Mouse (Mus musculus) stomach, postnatal 0 days (tissue): ENCODE data around the gene Mbnl3. TPM values are rescaled to one million over a fixed set of nuclear protein-coding genes. Genes with fewer than 3 reads are reported as not detected.

Experiments
- ATAC-seq: fragments of 200-750 bp; cut with Nextera tagmentation; 2 replicates; pipeline ENCODE4 v1.8.0; 2017; ENCODE audit not compliant: low FRiP score, low TSS enrichment
- DNase-seq: peaks from one replicate; pipeline ENCODE4 v3.0.0-alpha.2; 2016; ENCODE audit warnings: low spot score
- H3K27ac ChIP-seq: fragments of 300-500 bp; sonication (generic); replicated peaks from 2 replicates; pipeline ENCODE4 v1.5.1; 2014; ENCODE audit warnings: mild to moderate bottlenecking, control low read depth
- H3K27me3 ChIP-seq: fragments of 300-500 bp; sonication (generic); 2 replicates; pipeline ENCODE4 v1.6.1; 2014; ENCODE audit warnings: low read length; ENCODE audit not compliant: control insufficient read depth, insufficient read depth
- H3K36me3 ChIP-seq: fragments of 300-500 bp; sonication (generic); 2 replicates; pipeline ENCODE4 v1.6.1; 2014; ENCODE audit warnings: low read length, mixed read lengths; ENCODE audit not compliant: control insufficient read depth, insufficient read depth
- H3K4me1 ChIP-seq: fragments of 300-500 bp; sonication (generic); replicated peaks from 2 replicates; pipeline ENCODE4 v1.6.1; 2014; ENCODE audit warnings: antibody characterized with exemption; ENCODE audit not compliant: control insufficient read depth, insufficient read depth
- H3K4me2 ChIP-seq: fragments of 300-500 bp; sonication (generic); replicated peaks from 2 replicates; pipeline ENCODE4 v1.6.1; 2014; ENCODE audit warnings: low read depth, mild to moderate bottlenecking, control low read depth, moderate library complexity
- H3K4me3 ChIP-seq: fragments of 300-500 bp; sonication (generic); 2 replicates; pipeline ENCODE4 v1.5.1; 2014; ENCODE audit warnings: low read depth, low read length, control low read depth
- H3K9ac ChIP-seq: fragments of 300-500 bp; sonication (generic); 2 replicates; pipeline ENCODE4 v1.6.1; 2014; ENCODE audit warnings: mild to moderate bottlenecking, low read length, control low read depth, mixed read lengths
- H3K9me3 ChIP-seq: fragments of 300-500 bp; sonication (generic); 2 replicates; pipeline ENCODE4 v1.6.1; 2016; ENCODE audit warnings: low read length; ENCODE audit not compliant: control insufficient read depth
- CTCF ChIP-seq: IDR thresholded peaks from 2 replicates; pipeline ENCODE4 v1.5.1; 2016; ENCODE audit warnings: antibody characterized with exemption, low read depth, mild to moderate bottlenecking, moderate library complexity
- EP300 ChIP-seq: optimal IDR thresholded peaks from 2 replicates; pipeline ENCODE3; 2016; ENCODE audit warnings: antibody characterized with exemption
- WGBS: fragments of 180-500 bp; shearing (Covaris S2); extraction: QIAGEN DNeasy Blood & Tissue Kit; methylation state at CpG from one replicate; pipeline ENCODE4 v1.1.7; 2014; 5-methylcytosine and 5-hydroxymethylcytosine counted together
- microRNA-seq: library from miRNA; unstranded; fragments of <30 nt; microRNA quantifications from one replicate; pipeline ENCODE4, GENCODE M21; 2016
- polyA plus RNA-seq: library from polyadenylated mRNA; unstranded; fragments of >200 nt; fragmentation: Nextera tagmentation; extraction: Ambion mirVana; gene quantifications from 2 replicates; pipeline ENCODE4 v1.2.1, GENCODE M21; 2015

The Mbnl3 gene
- polyA plus RNA-seq, 1 experiment from 2014 or later, result 6.2 TPM

- WGBS, result 19% methylated on average over 3 of the region's 3 CpGs
- H3K4me1 ChIP-seq, result no peaks in the 10 kb centered on the region
- no peak overlapping the region for H3K4me2 ChIP-seq
- DNase-seq (no peak), ATAC-seq (no peak)
- H3K27me3 ChIP-seq, result no peaks in the 10 kb centered on the region
- no peaks in the 10 kb centered on the region for H3K9me3 ChIP-seq
- TF ChIP-seq CTCF, result no peak
- TF ChIP-seq EP300, result no peak
- H3K36me3 ChIP-seq, result no peaks in the 10 kb centered on the region
- H3K4me3 ChIP-seq, result no peak overlapping the region
- H3K9ac ChIP-seq, result no peak overlapping the region
- no peak overlapping the region for H3K27ac ChIP-seq
These were observed 66.3 kb downstream of the Mbnl3 start for GRCm38 (mm10) chrX:51140055-51140454.

- Histone ChIP-seq H3K4me2 (no peak overlapping the region), H3K36me3 (no peaks in the 10 kb centered on the region), H3K9ac (no peak overlapping the region), H3K9me3 (no peaks in the 10 kb centered on the region), H3K4me1 (no peaks in the 10 kb centered on the region), H3K27ac (no peak overlapping the region), H3K4me3 (no peak overlapping the region), H3K27me3 (no peaks in the 10 kb centered on the region)
- TF ChIP-seq CTCF (no peak), EP300 (no peak)
- 59% methylated on average over 3 of the region's 3 CpGs for WGBS
- DNase-seq (no peak), ATAC-seq (no peak)
These were observed 75.0 kb downstream of the Mbnl3 start for GRCm38 (mm10) chrX:51131325-51131724.

GRCm38 (mm10) chrX:51102748-51103147 lies 103.6 kb downstream of the Mbnl3 start:
- Histone ChIP-seq H3K4me2 (no peak overlapping the region), H3K4me3 (no peak overlapping the region), H3K9me3 (no peaks in the 10 kb centered on the region), H3K27ac (no peak overlapping the region), H3K36me3 (no peaks in the 10 kb centered on the region), H3K9ac (no peak overlapping the region), H3K27me3 (no peaks in the 10 kb centered on the region), H3K4me1 (no peaks in the 10 kb centered on the region)
- DNase-seq (peak; percentile 12), ATAC-seq (no peak)
- WGBS, result 60% methylated on average over 4 of the region's 4 CpGs
- TF ChIP-seq CTCF, result no peak
- TF ChIP-seq EP300, result no peak

GRCm38 (mm10) chrX:51084972-51085371 lies 121.4 kb downstream of the Mbnl3 start:
- no peak overlapping the region for H3K4me2 ChIP-seq
- no peak for DNase-seq
- WGBS, result 78% methylated on average over 6 of the region's 6 CpGs
- no peaks in the 10 kb centered on the region for H3K9me3 ChIP-seq
- no peak overlapping the region for H3K9ac ChIP-seq
- TF ChIP-seq CTCF, result no peak
- TF ChIP-seq EP300, result no peak
- no peaks in the 10 kb centered on the region for H3K4me1 ChIP-seq
- H3K36me3 ChIP-seq, result no peaks in the 10 kb centered on the region
- ATAC-seq, result no peak
- H3K4me3 ChIP-seq, result no peak overlapping the region
- no peak overlapping the region for H3K27ac ChIP-seq
- H3K27me3 ChIP-seq, result no peaks in the 10 kb centered on the region

GRCm38 (mm10) chrX:51084211-51084610 lies 122.1 kb downstream of the Mbnl3 start:
- Histone ChIP-seq H3K4me3 (no peak overlapping the region), H3K27me3 (no peaks in the 10 kb centered on the region), H3K27ac (no peak overlapping the region), H3K4me1 (no peaks in the 10 kb centered on the region), H3K36me3 (no peaks in the 10 kb centered on the region), H3K9ac (no peak overlapping the region), H3K4me2 (no peak overlapping the region), H3K9me3 (no peaks in the 10 kb centered on the region)
- TF ChIP-seq CTCF (no peak), EP300 (no peak)
- 36% methylated on average over 1 of the region's 1 CpGs for WGBS
- no peak for ATAC-seq
- DNase-seq, result no peak

- Histone ChIP-seq H3K27me3 (no peaks in the 10 kb centered on the region), H3K4me2 (no peak overlapping the region), H3K9me3 (no peaks in the 10 kb centered on the region), H3K36me3 (no peaks in the 10 kb centered on the region), H3K4me1 (no peaks in the 10 kb centered on the region), H3K27ac (no peak overlapping the region), H3K4me3 (no peak overlapping the region), H3K9ac (no peak overlapping the region)
- no peak for ATAC-seq
- peak; percentile 30 for DNase-seq
- whole genome bisulfite sequencing, result 42% methylated on average over 3 of the region's 3 CpGs
- peak; percentile 67 for TF ChIP-seq CTCF
- TF ChIP-seq EP300, result no peak
These were observed 129.6 kb downstream of the Mbnl3 start for GRCm38 (mm10) chrX:51076744-51077143.

Small RNAs within 50 kb of the gene (microRNA-seq; reads per million reads assigned to microRNA genes)
- gene Gm23417, result not detected

Other genes starting within 250 kb of the Mbnl3 start
- 10.7 and 11.2 TPM in 2 replicates for gene Rap2c, start 188.5 kb downstream of the Mbnl3 start, polyA plus RNA-seq